Mouse (Mus musculus): Measurements from ENCODE around the gene Casp7.
"Not testable (repeated sequence)": the region's sequence is repeated elsewhere in the genome, so short reads cannot be mapped to it uniquely, and the experiment has no call there.

DNA sequence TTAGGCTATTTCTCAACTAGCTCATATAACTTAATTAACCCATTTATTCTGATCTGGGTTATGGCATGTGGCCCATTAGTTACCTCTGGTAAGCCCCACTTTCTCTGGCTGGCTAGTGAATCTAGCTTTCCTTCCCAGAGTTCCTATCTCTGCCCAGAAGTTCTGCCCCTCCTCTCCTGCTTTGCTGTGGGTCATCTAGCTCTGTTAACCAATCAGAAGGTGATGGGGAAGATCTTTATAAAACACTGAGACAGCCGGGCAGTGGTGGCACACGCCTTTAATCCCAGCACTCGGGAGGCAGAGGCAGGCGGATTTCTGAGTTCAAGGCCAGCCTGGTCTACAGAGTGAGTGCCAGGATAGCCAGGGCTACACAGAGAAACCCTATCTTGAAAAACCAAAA, 13.0 kb downstream of the Casp7 start:
- not testable (repeated sequence) for TF ChIP-seq CTCF (IDR thresholded peaks at IDR 0.05; ENCODE audit: borderline replicate concordance, insufficient read depth, low read depth, low read length); POLR2A (IDR thresholded peaks at IDR 0.05; ENCODE audit: borderline replicate concordance, insufficient read depth, low read length)

Data from cerebellum, adult 2 months (tissue).